Mouse (Mus musculus) T-helper 17 cell (primary cell): ENCODE measurements around the gene Cst9.

ENCODE experiments used
- in situ Hi-C, 2 experiments: fragments of 300-600 bp; cut with MboI, MseI; formaldehyde crosslinking; loops; 1 replicate in 1 of 2; 2 replicates in 1 of 2; pipeline ENCODE4 v1.15.1; 2025; ENCODE audit warnings: high pct_unique_total_duplicates in 2 of 2

Gene Cst9

DNA sequence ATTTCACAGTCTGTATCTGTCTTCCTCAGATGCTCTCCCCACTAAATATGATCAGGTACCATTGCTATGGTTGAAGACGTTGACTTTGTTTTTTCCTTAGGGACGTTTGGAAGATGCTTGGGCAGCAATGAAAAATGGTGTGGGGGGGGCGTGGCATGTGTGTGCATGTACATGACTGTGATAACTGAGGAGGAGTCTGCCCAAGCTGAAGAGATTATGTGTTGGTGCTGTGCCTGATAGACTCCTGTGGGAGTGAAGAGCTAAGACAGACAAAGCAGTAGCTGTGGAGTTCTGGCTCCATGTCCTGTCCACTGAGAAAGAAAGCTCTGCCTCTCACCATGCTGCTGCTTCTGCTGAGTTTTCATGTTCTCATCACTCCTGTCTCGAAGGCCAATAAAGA, at the start of gene Cst9:
Gene Cst9, plus strand, starts transcription at position 236 of the 400 bp plus-strand sequence.
- in situ Hi-C loops, result no loop called here

DNA sequence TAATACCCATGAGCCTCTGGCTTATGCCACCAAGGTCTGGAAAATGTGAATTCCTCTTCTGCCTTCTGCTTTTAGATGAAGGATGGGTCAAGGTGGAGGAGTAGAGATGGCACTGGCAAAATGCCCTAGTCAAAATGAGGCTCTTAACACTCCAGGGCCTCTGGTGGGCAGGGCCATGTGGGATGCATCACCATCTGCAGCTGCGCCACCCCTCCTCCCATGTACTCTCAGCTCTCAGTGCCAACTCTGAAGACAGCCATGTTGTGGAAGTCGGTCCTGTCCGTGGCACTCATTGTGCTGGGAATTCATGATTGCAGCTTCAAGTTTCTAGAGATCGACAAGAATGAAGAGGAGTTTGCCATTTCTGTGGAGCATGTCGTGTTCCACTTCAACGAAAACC, 45.8 kb upstream of the Cst9 start, which contains the start of gene Cst12:
Gene Cst12, plus strand, starts transcription at position 220 of the 400 bp plus-strand sequence.
- in situ Hi-C loops, result loop anchor here in 1 of 2 experiments (10.0 kb wide), 1 partner anchor 1854 kb away; no protein-coding TSS in a partner anchor

DNA sequence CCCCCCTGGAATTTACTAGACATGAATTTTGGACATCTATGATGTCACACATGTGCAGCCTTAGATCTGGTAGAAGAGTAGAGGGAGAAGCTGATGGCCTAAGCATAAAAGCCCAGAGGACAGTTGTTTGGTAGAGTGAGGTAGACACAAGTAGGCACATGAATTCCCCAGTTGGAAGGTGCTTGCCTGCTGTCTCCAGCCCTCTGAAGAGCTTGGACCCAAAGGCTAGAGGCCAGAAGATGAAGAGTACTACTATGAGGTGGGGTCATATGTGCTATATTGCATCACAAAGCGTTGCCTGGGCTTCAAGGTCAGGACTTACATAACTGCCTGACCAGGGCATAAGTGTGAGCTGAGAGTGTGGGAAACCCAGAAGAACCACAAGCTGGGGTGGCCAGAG, 36.5 kb upstream of the Cst9 start, which contains the start of gene Cst8:
Gene Cst8, plus strand, starts transcription at position 301 of the 400 bp plus-strand sequence.
- in situ Hi-C loops, result no loop called here

DNA sequence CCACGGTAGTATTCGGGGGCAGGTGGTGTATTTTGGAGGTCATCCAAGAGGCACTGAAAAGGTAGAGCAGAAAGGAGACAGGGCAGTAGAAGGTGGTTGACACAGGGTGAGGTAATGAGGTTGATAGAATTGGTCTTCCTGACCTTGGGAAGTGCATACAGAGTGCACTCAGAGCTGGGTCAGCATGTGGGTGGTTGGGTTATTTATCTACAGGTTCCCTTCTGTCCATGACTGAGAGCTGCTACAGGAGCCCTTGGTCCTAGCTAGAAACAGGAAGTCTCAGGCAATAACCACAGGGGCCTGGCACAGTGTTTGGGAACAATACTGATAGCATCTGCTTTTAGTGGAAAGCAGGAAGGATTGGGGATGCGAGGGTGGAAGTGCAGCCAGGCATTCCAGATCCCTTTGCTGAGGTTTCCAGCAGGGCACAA, 33.4 kb upstream of the Cst9 start:
- in situ Hi-C loops, result no loop called here

DNA sequence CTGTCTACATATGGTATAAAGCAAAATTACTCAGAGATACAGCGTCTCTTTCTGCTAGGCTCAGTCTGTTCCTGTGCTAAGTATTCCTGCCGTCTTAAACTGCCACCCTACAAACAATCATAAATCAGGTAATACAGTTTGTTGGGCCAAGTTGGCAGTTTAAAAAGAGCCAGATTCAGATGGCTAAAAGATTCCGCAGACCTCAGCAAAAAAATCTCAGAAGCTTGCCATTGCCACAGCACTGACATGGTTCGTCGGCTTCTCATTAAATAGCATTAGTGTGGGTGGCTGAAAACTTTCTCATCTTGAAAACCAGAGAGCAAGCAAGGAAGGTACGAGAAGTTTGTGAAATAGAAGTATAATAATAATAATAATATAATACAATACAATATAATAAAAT, 28.3 kb upstream of the Cst9 start:
- in situ Hi-C loops, result no loop called here

DNA sequence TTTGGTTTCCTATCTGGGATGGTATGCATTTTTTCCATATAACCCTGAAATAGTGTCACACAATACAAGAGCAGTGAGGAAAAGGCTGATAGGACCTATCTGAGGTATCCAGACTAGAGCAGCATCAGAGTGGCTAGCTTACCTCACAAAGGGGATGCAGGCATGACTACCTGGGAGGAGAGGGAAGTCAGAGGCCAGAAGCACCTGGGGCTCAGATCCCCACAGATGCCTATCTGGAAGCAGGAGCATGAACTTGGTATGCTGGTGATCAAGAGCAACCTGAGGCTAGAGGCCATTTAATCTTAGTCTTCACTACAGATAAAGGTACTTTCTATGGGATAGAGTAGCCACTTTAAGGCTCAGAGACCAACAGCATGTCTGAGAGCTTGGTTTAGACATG, 15.0 kb upstream of the Cst9 start, which contains the start of gene Cst13:
Gene Cst13, plus strand, starts transcription at position 173 of the 400 bp plus-strand sequence.
- in situ Hi-C loops, result no loop called here

DNA sequence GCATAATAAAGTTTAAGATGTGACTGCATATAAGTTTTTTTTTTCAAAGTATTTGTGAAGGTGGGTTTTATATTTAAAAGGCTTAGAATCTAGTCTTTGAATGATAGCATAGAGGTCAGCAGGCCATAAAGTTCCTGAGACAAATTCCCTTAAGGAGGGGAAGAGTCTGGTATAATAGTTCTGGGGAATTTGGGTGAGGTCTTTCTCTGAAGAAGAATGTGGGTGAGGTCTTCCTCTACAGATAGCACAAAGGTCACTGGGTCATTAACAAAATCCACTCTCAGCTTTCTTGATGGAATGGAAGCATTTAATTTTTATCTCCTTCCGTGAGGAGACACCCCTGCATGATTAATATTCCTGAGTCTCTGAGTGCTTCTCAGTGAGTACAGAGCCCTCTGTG, 9.0 kb upstream of the Cst9 start:
- in situ Hi-C loops, result no loop called here

GRCm38 (mm10) chr2:148838075-148838777, 3.3 kb downstream of the Cst9 start:
- in situ Hi-C loops, result no loop called here

DNA sequence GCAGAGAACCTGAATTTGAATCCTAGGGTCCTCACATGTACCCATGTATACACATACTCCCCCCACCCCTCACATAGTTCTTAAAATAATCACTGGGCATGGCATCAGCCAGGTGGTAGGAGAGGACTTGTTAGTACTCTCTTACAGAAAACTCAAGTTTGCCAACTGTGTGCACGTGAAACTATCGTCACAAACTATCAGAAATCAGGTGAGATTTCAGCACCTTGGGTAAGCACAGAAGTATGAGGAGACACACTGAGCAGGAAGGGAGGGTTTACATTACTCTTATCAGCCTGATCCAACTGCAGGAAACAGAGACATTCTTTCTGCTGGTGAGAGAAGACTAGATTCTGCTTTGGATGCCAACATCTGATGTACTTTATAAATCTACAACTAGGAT, 4.3 kb downstream of the Cst9 start:
- in situ Hi-C loops, result no loop called here

- in situ Hi-C loops, result loop anchor here in 1 of 2 experiments (5.0 to 25.0 kb wide), 3 partner anchors 51 to 1711 kb away; partner anchors contain the start of genes Cst7 and Gm10130
Observed at GRCm38 (mm10) chr2:148851116-148851906, 16.4 kb downstream of the Cst9 start.

DNA sequence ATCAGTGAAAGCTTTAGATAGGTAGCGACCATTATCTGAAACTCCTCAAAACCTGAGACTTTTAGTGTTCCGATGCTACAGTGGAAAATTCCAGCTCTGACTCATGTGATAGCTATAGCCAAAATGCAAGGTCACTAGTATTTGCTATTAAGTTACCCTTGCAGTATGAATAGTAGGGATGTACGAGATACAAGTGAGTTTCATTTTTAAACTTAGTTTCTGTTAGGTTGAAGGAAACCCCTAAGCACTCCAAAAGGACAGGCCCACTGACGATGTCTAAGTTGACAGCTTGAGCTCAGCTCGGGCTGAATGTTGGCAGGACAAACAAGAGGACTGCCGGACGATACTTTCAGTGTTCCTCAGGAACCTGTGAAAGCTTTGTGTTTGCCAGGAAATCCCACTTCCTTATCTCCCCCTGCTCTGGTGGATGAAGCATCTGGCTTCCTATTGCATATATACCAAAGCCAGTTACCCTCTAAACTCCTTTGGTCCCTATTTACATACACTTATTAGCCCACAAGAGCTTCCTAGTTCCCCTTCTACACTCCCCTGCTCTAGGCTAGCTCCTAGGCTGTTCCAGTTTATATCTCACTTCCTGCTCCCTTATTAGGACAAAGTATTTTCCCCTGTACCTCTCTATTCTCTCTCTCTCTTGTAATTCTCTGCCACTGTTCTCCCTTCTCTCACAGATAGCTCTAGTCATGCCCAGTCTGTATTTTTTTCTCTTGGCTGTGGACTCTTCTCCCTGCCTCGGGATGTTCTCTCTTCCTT, 21.9 kb downstream of the Cst9 start:
- in situ Hi-C loops, result loop anchor here in 1 of 2 experiments (25.0 kb wide), 2 partner anchors 1455 to 1705 kb away; partner anchors contain the start of genes Cst7 and Gm10130

GRCm38 (mm10) chr2:148857506-148857905, 22.6 kb downstream of the Cst9 start:
- in situ Hi-C loops, result loop anchor here in 1 of 2 experiments (25.0 kb wide), 2 partner anchors 1455 to 1705 kb away; partner anchors contain the start of genes Cst7 and Gm10130

DNA sequence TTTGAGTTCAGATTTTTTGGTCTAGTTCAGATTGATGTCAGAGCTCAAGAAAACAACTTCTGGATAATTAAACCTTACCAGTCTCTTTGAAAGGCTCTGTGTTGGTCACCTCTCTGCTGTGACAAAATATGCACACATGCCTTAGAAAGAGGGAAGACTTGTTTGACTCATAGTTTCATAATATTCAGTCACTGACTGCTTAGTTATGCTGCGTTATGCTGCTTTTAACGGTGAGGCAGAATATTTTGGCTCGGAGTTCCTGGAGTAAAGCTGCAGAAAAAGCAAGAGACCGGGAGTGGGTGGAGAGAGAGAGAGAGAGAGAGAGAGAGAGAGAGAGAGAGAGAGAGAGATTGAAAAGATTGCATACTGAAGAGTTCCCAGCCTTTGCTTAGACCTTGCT, 26.0 kb downstream of the Cst9 start:
- in situ Hi-C loops, result loop anchor here in 1 of 2 experiments (25.0 kb wide), 2 partner anchors 1451 to 1701 kb away; partner anchors contain the start of genes Cst7 and Gm10130

DNA sequence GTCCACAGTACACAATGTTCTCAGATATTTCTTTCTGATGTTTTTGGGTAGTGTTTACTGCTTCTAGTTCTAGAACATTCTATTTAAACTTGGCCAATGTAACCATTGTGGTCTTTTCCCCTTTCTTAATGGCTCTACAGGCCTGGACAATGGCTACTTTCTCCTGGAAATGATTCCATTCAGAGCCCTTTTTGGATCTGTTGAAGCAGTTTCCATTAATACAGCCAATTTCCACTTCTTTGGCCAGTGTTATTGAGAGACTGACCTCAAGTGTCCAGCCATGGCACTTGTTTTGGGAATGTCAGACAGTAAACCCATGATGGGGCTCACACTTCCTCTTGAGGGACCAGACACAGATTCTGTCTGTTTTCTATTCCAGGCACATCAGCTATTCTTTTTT, 26.7 kb downstream of the Cst9 start:
- in situ Hi-C loops, result loop anchor here in 1 of 2 experiments (25.0 kb wide), 2 partner anchors 1451 to 1701 kb away; partner anchors contain the start of genes Cst7 and Gm10130

DNA sequence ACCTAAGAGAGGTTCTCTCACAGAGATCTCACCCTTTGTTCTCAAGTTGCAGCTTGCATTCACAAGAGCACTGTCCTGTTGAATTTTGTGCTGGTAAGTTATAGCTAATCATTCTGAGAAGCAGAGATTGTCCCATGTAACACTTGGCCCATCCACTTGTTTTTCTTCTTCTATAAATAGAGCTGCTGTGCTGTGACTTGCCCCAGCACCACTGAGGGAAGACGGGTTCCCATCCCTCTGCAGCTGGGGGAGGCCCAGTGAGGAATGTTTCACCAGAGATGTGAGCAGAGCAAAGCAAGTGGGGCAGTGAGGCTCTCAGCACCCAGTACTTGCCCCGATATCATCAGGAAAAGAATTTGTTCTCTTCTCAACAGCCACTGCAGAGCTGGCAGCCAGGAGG, 30.0 kb downstream of the Cst9 start, which contains the start of gene 9230104L09Rik:
Gene 9230104L09Rik, minus strand, starts transcription at position 73 of the 400 bp plus-strand sequence.
- in situ Hi-C loops, result loop anchor here in 1 of 2 experiments (25.0 kb wide), 2 partner anchors 1447 to 1697 kb away; partner anchors contain the start of genes Cst7 and Gm10130

- in situ Hi-C loops, result loop anchor here in 1 of 2 experiments (25.0 kb wide), 2 partner anchors 1443 to 1693 kb away; partner anchors contain the start of genes Cst7 and Gm10130
Observed at GRCm38 (mm10) chr2:148868959-148869358, 34.0 kb downstream of the Cst9 start.

DNA sequence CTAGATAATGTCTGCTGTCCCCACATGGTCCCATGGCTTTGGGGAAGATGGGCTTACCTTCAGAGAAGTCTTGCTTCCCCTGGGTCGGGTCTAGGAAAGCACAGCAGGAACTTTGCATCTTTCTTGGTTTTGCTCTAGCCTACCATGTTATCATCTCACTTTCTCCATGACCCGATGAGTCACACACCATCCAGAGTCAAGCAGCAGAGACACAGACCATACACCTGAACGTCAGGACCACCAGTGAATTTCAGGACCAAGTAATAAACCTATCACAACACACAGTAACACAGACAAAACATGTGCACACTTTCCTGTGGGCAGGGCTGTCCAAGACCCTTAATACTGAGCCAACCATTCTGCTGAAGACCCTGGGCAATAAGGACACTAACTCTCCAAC, 35.6 kb downstream of the Cst9 start:
- in situ Hi-C loops, result loop anchor here (5.0 to 25.0 kb wide), 4 partner anchors 186 to 1692 kb away; partner anchors contain the start of genes Cst7 (in 1 of the 2), Gm10130 (in 1 of the 2) and Gzf1 (in 1 of the 2)

DNA sequence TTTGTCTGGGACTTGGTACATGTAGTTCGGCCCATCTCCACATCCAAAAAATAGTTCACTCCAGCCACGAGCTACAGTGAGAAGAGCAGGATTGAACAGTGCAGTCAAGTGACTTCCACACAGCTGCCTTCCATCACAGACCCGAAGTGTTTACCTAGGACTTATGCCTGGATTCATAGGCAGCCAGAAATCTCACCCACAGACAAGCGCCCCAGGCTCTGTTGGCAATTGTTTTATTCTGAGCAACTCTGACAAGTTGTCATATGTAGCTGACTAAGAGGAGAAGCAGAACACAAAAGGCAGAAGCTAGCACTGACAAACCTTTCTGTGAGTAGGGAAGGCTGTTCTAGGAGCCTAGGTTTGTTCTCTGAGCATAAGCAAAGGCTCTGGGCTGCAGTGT, 37.9 kb downstream of the Cst9 start:
- in situ Hi-C loops, result loop anchor here (5.0 to 25.0 kb wide), 4 partner anchors 188 to 1689 kb away; partner anchors contain the start of genes Cst7 (in 1 of the 2), Gm10130 (in 1 of the 2) and Gzf1 (in 1 of the 2)

DNA sequence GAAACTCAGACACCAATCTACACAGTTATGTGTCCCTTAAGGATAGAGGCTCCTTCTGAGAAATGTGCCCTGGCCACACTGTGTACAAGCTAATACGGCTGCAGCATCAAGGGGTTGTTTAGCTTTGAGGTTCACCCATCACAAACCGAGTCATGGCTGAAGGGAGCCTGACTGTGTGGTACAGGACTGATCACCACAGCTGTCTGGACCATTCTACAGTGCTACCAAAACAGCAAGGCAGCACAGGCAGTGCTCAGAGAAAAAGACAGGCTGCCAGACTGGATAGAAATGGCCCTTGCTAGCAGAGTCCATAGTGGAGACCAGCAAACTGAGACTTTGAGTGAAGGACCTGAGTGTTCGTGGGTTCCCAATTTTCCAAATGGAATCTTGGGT, 39.3 kb downstream of the Cst9 start:
- in situ Hi-C loops, result loop anchor here (5.0 to 25.0 kb wide), 4 partner anchors 189 to 1688 kb away; partner anchors contain the start of genes Cst7 (in 1 of the 2), Gm10130 (in 1 of the 2) and Gzf1 (in 1 of the 2)
